Mouse (Mus musculus) stomach, postnatal 0 days (tissue): ENCODE data around the gene Apof. TPM values are rescaled to one million over a fixed set of nuclear protein-coding genes. Genes with fewer than 3 reads are reported as not detected.

Experiments
- ATAC-seq: fragments of 200-750 bp; cut with Nextera tagmentation; 2 replicates; pipeline ENCODE4 v1.8.0; 2017; ENCODE audit not compliant: low FRiP score, low TSS enrichment
- DNase-seq: peaks from one replicate; pipeline ENCODE4 v3.0.0-alpha.2; 2016; ENCODE audit warnings: low spot score
- H3K27ac ChIP-seq: fragments of 300-500 bp; sonication (generic); replicated peaks from 2 replicates; pipeline ENCODE4 v1.5.1; 2014; ENCODE audit warnings: mild to moderate bottlenecking, control low read depth
- H3K27me3 ChIP-seq: fragments of 300-500 bp; sonication (generic); 2 replicates; pipeline ENCODE4 v1.6.1; 2014; ENCODE audit warnings: low read length; ENCODE audit not compliant: control insufficient read depth, insufficient read depth
- H3K36me3 ChIP-seq: fragments of 300-500 bp; sonication (generic); 2 replicates; pipeline ENCODE4 v1.6.1; 2014; ENCODE audit warnings: low read length, mixed read lengths; ENCODE audit not compliant: control insufficient read depth, insufficient read depth
- H3K4me1 ChIP-seq: fragments of 300-500 bp; sonication (generic); replicated peaks from 2 replicates; pipeline ENCODE4 v1.6.1; 2014; ENCODE audit warnings: antibody characterized with exemption; ENCODE audit not compliant: control insufficient read depth, insufficient read depth
- H3K4me2 ChIP-seq: fragments of 300-500 bp; sonication (generic); replicated peaks from 2 replicates; pipeline ENCODE4 v1.6.1; 2014; ENCODE audit warnings: low read depth, mild to moderate bottlenecking, control low read depth, moderate library complexity
- H3K4me3 ChIP-seq: fragments of 300-500 bp; sonication (generic); 2 replicates; pipeline ENCODE4 v1.5.1; 2014; ENCODE audit warnings: low read depth, low read length, control low read depth
- H3K9ac ChIP-seq: fragments of 300-500 bp; sonication (generic); 2 replicates; pipeline ENCODE4 v1.6.1; 2014; ENCODE audit warnings: mild to moderate bottlenecking, low read length, control low read depth, mixed read lengths
- H3K9me3 ChIP-seq: fragments of 300-500 bp; sonication (generic); 2 replicates; pipeline ENCODE4 v1.6.1; 2016; ENCODE audit warnings: low read length; ENCODE audit not compliant: control insufficient read depth
- CTCF ChIP-seq: IDR thresholded peaks from 2 replicates; pipeline ENCODE4 v1.5.1; 2016; ENCODE audit warnings: antibody characterized with exemption, low read depth, mild to moderate bottlenecking, moderate library complexity
- EP300 ChIP-seq: optimal IDR thresholded peaks from 2 replicates; pipeline ENCODE3; 2016; ENCODE audit warnings: antibody characterized with exemption
- WGBS: fragments of 180-500 bp; shearing (Covaris S2); extraction: QIAGEN DNeasy Blood & Tissue Kit; methylation state at CpG from one replicate; pipeline ENCODE4 v1.1.7; 2014; 5-methylcytosine and 5-hydroxymethylcytosine counted together
- polyA plus RNA-seq: library from polyadenylated mRNA; unstranded; fragments of >200 nt; fragmentation: Nextera tagmentation; extraction: Ambion mirVana; gene quantifications from 2 replicates; pipeline ENCODE4 v1.2.1, GENCODE M21; 2015

Apof gene
- polyA plus RNA-seq, 1 experiment from 2014 or later = 1.1 TPM

DNA sequence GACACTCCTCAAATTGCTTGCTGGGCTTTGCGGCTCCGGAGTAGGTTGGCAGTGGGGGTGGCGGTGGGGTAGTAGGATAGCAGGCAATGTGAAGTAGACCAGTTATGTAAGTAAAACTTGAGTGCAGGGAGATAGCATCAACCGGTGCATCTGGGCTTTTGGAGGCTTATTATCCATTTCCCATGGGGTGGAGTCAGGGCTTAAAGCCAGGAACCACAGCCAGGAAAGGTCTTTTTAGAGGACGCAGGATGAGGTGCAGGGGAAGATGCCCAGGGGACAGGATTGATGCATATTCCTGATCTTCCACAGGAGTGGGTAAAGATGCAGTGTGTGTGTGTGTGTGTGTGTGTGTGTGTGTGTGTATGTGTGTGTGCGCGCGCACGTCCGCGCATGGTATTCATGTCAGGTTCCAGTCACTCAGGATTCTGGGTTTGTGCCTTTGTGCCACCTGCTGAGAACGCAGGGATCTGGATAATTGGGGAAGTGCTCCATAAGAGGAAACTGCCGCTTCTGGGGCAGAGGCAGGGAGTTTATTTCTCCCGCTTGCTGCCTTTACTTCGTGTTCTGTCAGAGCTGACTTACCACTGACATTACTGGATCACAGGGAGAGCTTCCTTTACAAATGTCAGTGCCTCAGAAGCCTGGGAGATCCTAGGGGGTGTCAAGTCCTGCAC, 30.5 kb upstream of the Apof start:
- no peaks in the 10 kb centered on the region for H3K36me3 ChIP-seq
- H3K9me3 ChIP-seq = no peaks in the 10 kb centered on the region
- H3K27me3 ChIP-seq = no peaks in the 10 kb centered on the region
- ATAC-seq (no peak), DNase-seq (no peak)
- H3K4me2 ChIP-seq = no peak overlapping the region
- TF ChIP-seq CTCF (no peak), EP300 (no peak)
- H3K4me3 ChIP-seq = no peak overlapping the region
- WGBS = 73% methylated on average over 15 of the region's 15 CpGs
- H3K9ac ChIP-seq = no peak overlapping the region
- H3K4me1 ChIP-seq = no peaks in the 10 kb centered on the region
- no peak overlapping the region for H3K27ac ChIP-seq

- H3K4me3 ChIP-seq = no peak overlapping the region
- no peaks in the 10 kb centered on the region for H3K9me3 ChIP-seq
- DNase-seq (no peak), ATAC-seq (no peak)
- H3K27me3 ChIP-seq = no peaks in the 10 kb centered on the region
- no peak overlapping the region for H3K9ac ChIP-seq
- no peak overlapping the region for H3K4me2 ChIP-seq
- H3K27ac ChIP-seq = no peak overlapping the region
- TF ChIP-seq CTCF (no peak), EP300 (no peak)
- H3K36me3 ChIP-seq = 0 out of 2 replicates have a peak, but pooled peaks cover 2% of the 10 kb centered on the region
- WGBS = 91% methylated on average over 4 of the region's 4 CpGs
- no peaks in the 10 kb centered on the region for H3K4me1 ChIP-seq
Observed at GRCm38 (mm10) chr10:128239140-128239539, 29.3 kb upstream of the Apof start.

DNA sequence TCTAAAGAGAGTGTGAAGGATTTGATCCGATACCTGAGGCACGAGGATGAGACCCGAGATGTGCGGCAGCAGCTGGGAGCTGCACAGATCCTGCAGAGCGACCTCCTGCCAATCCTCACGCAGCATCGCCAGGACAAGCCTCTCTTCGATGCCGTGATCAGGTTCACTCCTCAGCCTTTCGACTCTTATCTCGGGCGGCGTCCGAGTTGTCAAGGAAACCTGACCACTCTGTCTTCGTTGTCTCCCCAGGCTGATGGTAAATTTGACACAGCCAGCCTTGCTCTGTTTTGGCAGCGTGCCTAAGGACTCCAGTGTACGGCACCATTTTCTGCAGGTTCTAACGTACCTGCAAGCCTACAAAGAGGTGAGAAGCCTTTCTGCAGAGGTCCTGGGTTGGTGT, 28.3 kb upstream of the Apof start:
- no peaks in the 10 kb centered on the region for H3K9me3 ChIP-seq
- no peak overlapping the region for H3K4me3 ChIP-seq
- TF ChIP-seq CTCF = no peak
- no peak for TF ChIP-seq EP300
- 78% methylated on average over 18 of the region's 18 CpGs for WGBS
- H3K4me2 ChIP-seq = no peak overlapping the region
- H3K4me1 ChIP-seq = no peaks in the 10 kb centered on the region
- H3K36me3 ChIP-seq = 0 out of 2 replicates have a peak, but pooled peaks cover 2% of the 10 kb centered on the region
- H3K9ac ChIP-seq = no peak overlapping the region
- ATAC-seq = no peak
- no peaks in the 10 kb centered on the region for H3K27me3 ChIP-seq
- no peak for DNase-seq
- no peak overlapping the region for H3K27ac ChIP-seq

- Histone ChIP-seq H3K27ac (no peak overlapping the region), H3K9me3 (no peaks in the 10 kb centered on the region), H3K4me1 (no peaks in the 10 kb centered on the region), H3K4me3 (no peak overlapping the region), H3K4me2 (no peak overlapping the region), H3K36me3 (0 out of 2 replicates have a peak, but pooled peaks cover 2% of the 10 kb centered on the region), H3K9ac (no peak overlapping the region), H3K27me3 (no peaks in the 10 kb centered on the region)
- ATAC-seq = no peak
- DNase-seq = no peak
- 88% methylated on average over 8 of the region's 8 CpGs for WGBS
- TF ChIP-seq EP300 = no peak
- no peak for TF ChIP-seq CTCF
Observed at GRCm38 (mm10) chr10:128243252-128243651, 25.2 kb upstream of the Apof start.

DNA sequence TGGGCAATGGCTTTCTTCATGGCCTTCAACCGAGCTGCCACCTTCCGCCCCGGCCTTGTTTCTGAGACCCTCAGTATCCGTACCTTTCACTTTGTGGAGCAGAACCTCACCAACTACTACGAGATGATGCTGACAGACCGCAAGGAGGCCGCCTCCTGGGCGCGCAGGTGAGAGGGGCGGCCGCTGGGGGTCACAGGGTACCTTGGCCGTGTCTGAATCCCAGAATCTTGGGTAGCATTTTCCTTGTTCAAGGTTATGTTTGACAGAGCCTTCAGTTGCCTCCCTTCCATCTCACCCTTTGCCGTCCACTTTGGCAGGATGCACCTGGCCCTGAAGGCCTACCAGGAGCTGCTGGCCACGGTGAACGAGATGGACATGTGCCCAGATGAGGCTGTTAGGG, 24.4 kb upstream of the Apof start:
- no peaks in the 10 kb centered on the region for H3K27me3 ChIP-seq
- H3K27ac ChIP-seq = no peak overlapping the region
- TF ChIP-seq CTCF (no peak), EP300 (no peak)
- no peaks in the 10 kb centered on the region for H3K9me3 ChIP-seq
- peaks cover 3% of the 10 kb centered on the region; the same call in 1 of the 2 replicates for H3K36me3 ChIP-seq
- H3K4me2 ChIP-seq = no peak overlapping the region
- H3K9ac ChIP-seq = no peak overlapping the region
- no peak overlapping the region for H3K4me3 ChIP-seq
- no peaks in the 10 kb centered on the region for H3K4me1 ChIP-seq
- WGBS = 93% methylated on average over 15 of the region's 15 CpGs
- ATAC-seq (0 out of 2 replicates have a peak, but pooled peaks have one; percentile 33), DNase-seq (no peak)

DNA sequence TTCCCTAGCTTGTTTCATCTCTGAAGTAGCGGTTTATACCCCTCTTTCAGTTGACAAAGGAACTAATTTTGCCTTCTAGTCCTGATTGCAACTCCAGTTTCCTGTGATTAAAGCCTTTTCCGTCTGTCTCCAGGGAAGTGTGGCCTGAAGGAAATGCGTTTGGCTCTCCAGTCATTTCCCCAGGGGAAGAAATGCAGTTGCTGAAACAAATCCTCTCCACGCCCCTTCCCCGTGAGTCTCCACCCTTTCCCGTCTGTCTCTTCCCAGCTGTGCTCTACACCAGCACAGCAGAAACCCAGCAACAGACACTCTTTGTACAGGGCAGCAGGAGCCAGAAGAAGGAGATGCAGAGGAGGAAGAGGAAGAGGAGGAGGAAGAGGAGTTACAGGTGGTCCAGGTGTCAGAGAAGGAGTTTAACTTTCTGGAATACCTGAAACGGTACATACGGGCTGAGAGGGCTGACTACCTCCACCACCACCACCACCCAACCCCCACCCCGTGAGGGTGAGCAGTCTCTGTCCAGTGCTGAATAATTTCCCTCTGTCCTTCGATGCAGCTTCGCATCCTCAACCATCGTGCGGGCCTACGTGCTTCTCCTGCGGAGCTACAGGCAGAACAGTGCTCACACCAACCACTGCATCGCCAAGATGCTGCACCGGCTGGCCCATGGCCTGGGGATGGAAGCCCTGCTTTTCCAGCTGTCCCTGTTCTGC, 21.3 kb upstream of the Apof start:
- WGBS = 70% methylated on average over 17 of the region's 17 CpGs
- peak; percentile 48; the same call in 1 of the 2 replicates for ATAC-seq

More for the DNA sequence above, 21.3 kb upstream of the Apof start:
- Histone ChIP-seq H3K9ac (no peak overlapping the region), H3K4me3 (no peak overlapping the region), H3K4me2 (no peak overlapping the region), H3K9me3 (no peaks in the 10 kb centered on the region), H3K27ac (peak overlapping the region; percentile 40; the same call in 1 of the 2 replicates), H3K36me3 (peaks cover 17% of the 10 kb centered on the region), H3K27me3 (no peaks in the 10 kb centered on the region), H3K4me1 (no peaks in the 10 kb centered on the region)
- no peak for DNase-seq
- TF ChIP-seq CTCF (no peak), EP300 (no peak)
